Mouse (Mus musculus) layer of hippocampus, adult 18-20 months (tissue): ENCODE data around the gene Ddc. TPM values are rescaled to one million over a fixed set of nuclear protein-coding genes. Genes with fewer than 3 reads are reported as not detected.

Experiments
- total RNA-seq, 2 experiments: library from RNA; stranded (reverse); gene quantifications; 2 replicates each; pipeline ENCODE4 v1.2.3; 2021

The Ddc gene
- total RNA-seq, 2 experiments from 2014 or later = 7.7 to 8.1 TPM

Other genes with a start within 250 kb of the Ddc start
- gene Ikzf1, start 213.1 kb downstream of the Ddc start, total RNA-seq = 1 to 10 TPM; 3.7 to 3.9 TPM
- 1 to 10 TPM in 1 of 2 experiments, under 1 TPM in 1; 0.61 to 1.9 TPM for gene Fignl1, start 89.2 kb downstream of the Ddc start, total RNA-seq
- gene Grb10, start 140.5 kb upstream of the Ddc start, total RNA-seq = 10 to 100 TPM; 27.5 to 30.9 TPM